Mouse (Mus musculus) midbrain, embryonic 11.5 days (tissue): ENCODE results near the gene Irak3. TPM values are rescaled to one million over a fixed set of nuclear protein-coding genes. Genes with fewer than 3 reads are reported as not detected.
"Not testable (repeated sequence)": the region's sequence is repeated elsewhere in the genome, so short reads cannot be mapped to it uniquely, and the experiment has no call there.

ENCODE experiments used
- ATAC-seq: fragments of 200-750 bp; cut with Nextera tagmentation; 2 replicates; pipeline ENCODE4 v1.8.0; 2017; ENCODE audit warnings: moderate TSS enrichment, moderate library complexity; ENCODE audit not compliant: low FRiP score
- DNase-seq: peaks from one replicate; pipeline ENCODE4 v3.0.0; 2015; ENCODE audit warnings: low spot score; ENCODE audit errors: missing footprints
- H3K27ac ChIP-seq: fragments of 300-500 bp; sonication (generic); 2 replicates; pipeline ENCODE4 v1.5.1; 2014; ENCODE audit warnings: low read depth, low read length
- H3K27me3 ChIP-seq: fragments of 300-500 bp; sonication (generic); 2 replicates; pipeline ENCODE4 v1.6.1; 2014; ENCODE audit warnings: mild to moderate bottlenecking, low read length, moderate library complexity, mixed read lengths; ENCODE audit not compliant: control insufficient read depth, insufficient read depth
- H3K36me3 ChIP-seq: fragments of 300-500 bp; sonication (generic); 2 replicates; pipeline ENCODE4 v1.6.1; 2014; ENCODE audit warnings: mild to moderate bottlenecking, low read length, moderate library complexity, mixed read lengths; ENCODE audit not compliant: control insufficient read depth, insufficient read depth
- H3K4me1 ChIP-seq: fragments of 300-500 bp; sonication (generic); 2 replicates; pipeline ENCODE4 v1.6.1; 2014; ENCODE audit warnings: low read length; ENCODE audit not compliant: control insufficient read depth, insufficient read depth
- H3K4me2 ChIP-seq: fragments of 300-500 bp; sonication (generic); 2 replicates; pipeline ENCODE4 v1.6.1; 2014; ENCODE audit warnings: mild to moderate bottlenecking, moderate library complexity
- H3K4me3 ChIP-seq: fragments of 300-500 bp; sonication (generic); 2 replicates; pipeline ENCODE4 v1.5.1; 2014; ENCODE audit warnings: low read depth, low read length
- H3K9ac ChIP-seq: fragments of 300-500 bp; sonication (generic); 2 replicates; pipeline ENCODE4 v1.6.1; 2014; ENCODE audit warnings: low read length
- H3K9me3 ChIP-seq: fragments of 300-500 bp; sonication (generic); 2 replicates; pipeline ENCODE4 v1.6.1; 2016; ENCODE audit warnings: low read length; ENCODE audit not compliant: control insufficient read depth
- WGBS: fragments of 180-500 bp; shearing (Covaris S2); extraction: QIAGEN DNeasy Blood & Tissue Kit; methylation state at CpG from one replicate; pipeline ENCODE4 v1.1.7; 2014; 5-methylcytosine and 5-hydroxymethylcytosine counted together
- polyA plus RNA-seq: library from polyadenylated mRNA; unstranded; fragments of >200 nt; fragmentation: Nextera tagmentation; extraction: Ambion mirVana; gene quantifications from 2 replicates; pipeline ENCODE4 v1.2.1, GENCODE M21; 2014

The Irak3 gene
- polyA plus RNA-seq, 1 experiment from 2014 or later: 1.2 TPM

GRCm38 (mm10) chr10:120233655-120234367, 31.9 kb upstream of the Irak3 start:
- Histone ChIP-seq H3K4me2 (no peak overlapping the region), H3K27me3 (no peaks in the 10 kb centered on the region), H3K4me1 (0 out of 2 replicates have a peak, but pooled peaks cover under 1% of the 10 kb centered on the region), H3K9ac (no peak overlapping the region), H3K36me3 (peaks cover 8% of the 10 kb centered on the region), H3K4me3 (no peak overlapping the region), H3K9me3 (no peaks in the 10 kb centered on the region), H3K27ac (no peak overlapping the region)
- 36% methylated on average over 18 of the region's 18 CpGs for WGBS
- peak; percentile 54; the same call in 1 of the 2 replicates for ATAC-seq
- DNase-seq: peak; percentile 96

- DNase-seq: peak; percentile 97
- no peak for ATAC-seq
- peaks cover 7% of the 10 kb centered on the region for H3K4me1 ChIP-seq
- no peak overlapping the region for H3K4me2 ChIP-seq
- no peak overlapping the region for H3K27ac ChIP-seq
- H3K36me3 ChIP-seq: peaks cover 11% of the 10 kb centered on the region
- H3K4me3 ChIP-seq: no peak overlapping the region
- WGBS: 32% methylated on average over 5 of the region's 5 CpGs
- no peaks in the 10 kb centered on the region for H3K9me3 ChIP-seq
- H3K27me3 ChIP-seq: no peaks in the 10 kb centered on the region
- H3K9ac ChIP-seq: no peak overlapping the region
These were observed 29.8 kb upstream of the Irak3 start for GRCm38 (mm10) chr10:120231718-120232117.

GRCm38 (mm10) chr10:120226871-120227661, 25.1 kb upstream of the Irak3 start, which contains the start of gene Llph:
TSS of gene Llph (plus strand) at chr10:120227070.
- under 1% methylated on average over 57 of the region's 57 CpGs for WGBS
- DNase-seq: peak; percentile 98
- Histone ChIP-seq H3K9ac (peak within 1 kb of the TSS; percentile 67), H3K36me3 (peaks cover 11% of the 10 kb centered on the region), H3K4me3 (peak within 1 kb of the TSS; percentile 88), H3K27me3 (no peaks in the 10 kb centered on the region), H3K4me1 (peaks cover 7% of the 10 kb centered on the region), H3K27ac (no peak within 1 kb of the TSS), H3K4me2 (peak within 1 kb of the TSS; percentile 90), H3K9me3 (no peaks in the 10 kb centered on the region)
- ATAC-seq: peak; percentile 95

GRCm38 (mm10) chr10:120220776-120221175, 18.8 kb upstream of the Irak3 start:
- no peak overlapping the region for H3K4me2 ChIP-seq
- no peaks in the 10 kb centered on the region for H3K27me3 ChIP-seq
- H3K36me3 ChIP-seq: peaks cover 5% of the 10 kb centered on the region; the same call in 1 of the 2 replicates
- H3K4me1 ChIP-seq: no peaks in the 10 kb centered on the region
- H3K9ac ChIP-seq: no peak overlapping the region
- H3K4me3 ChIP-seq: no peak overlapping the region
- DNase-seq (no peak), ATAC-seq (no peak)
- H3K27ac ChIP-seq: no peak overlapping the region
- no peaks in the 10 kb centered on the region for H3K9me3 ChIP-seq
- 92% methylated on average over 7 of the region's 7 CpGs for WGBS

- H3K9ac ChIP-seq: no peak overlapping the region
- H3K4me3 ChIP-seq: no peak overlapping the region
These were observed 17.8 kb upstream of the Irak3 start for GRCm38 (mm10) chr10:120219578-120220359.

GRCm38 (mm10) chr10:120218996-120219395, 17.1 kb upstream of the Irak3 start:
- Histone ChIP-seq H3K27ac (no peak overlapping the region), H3K9me3 (no peaks in the 10 kb centered on the region), H3K27me3 (no peaks in the 10 kb centered on the region), H3K4me3 (no peak overlapping the region), H3K36me3 (peaks cover 5% of the 10 kb centered on the region; the same call in 1 of the 2 replicates), H3K4me2 (no peak overlapping the region), H3K4me1 (no peaks in the 10 kb centered on the region), H3K9ac (no peak overlapping the region)
- DNase-seq (no peak), ATAC-seq (no peak)
- 92% methylated on average over 10 of the region's 10 CpGs for WGBS

More at GRCm38 (mm10) chr10:120219578-120220359, 17.8 kb upstream of the Irak3 start:
- Histone ChIP-seq H3K36me3 (peaks cover 5% of the 10 kb centered on the region; the same call in 1 of the 2 replicates), H3K4me2 (no peak overlapping the region), H3K27me3 (no peaks in the 10 kb centered on the region), H3K4me1 (no peaks in the 10 kb centered on the region), H3K9me3 (no peaks in the 10 kb centered on the region), H3K27ac (no peak overlapping the region)
- DNase-seq: peak; percentile 31
- WGBS: 83% methylated on average over 14 of the region's 14 CpGs
- ATAC-seq: no peak

- not testable (repeated sequence) for H3K27me3 ChIP-seq, H3K36me3 ChIP-seq, H3K4me2 ChIP-seq, H3K9me3 ChIP-seq, H3K27ac ChIP-seq, H3K4me3 ChIP-seq, DNase-seq, H3K9ac ChIP-seq, H3K4me1 ChIP-seq, ATAC-seq
- WGBS: 92% methylated on average over 1 of the region's 1 CpGs
These were observed 15.2 kb upstream of the Irak3 start for GRCm38 (mm10) chr10:120217099-120217498.

GRCm38 (mm10) chr10:120210096-120210495, 8.2 kb upstream of the Irak3 start:
- Histone ChIP-seq H3K4me2 (no peak overlapping the region), H3K4me1 (peaks cover 4% of the 10 kb centered on the region), H3K9me3 (peaks cover 6% of the 10 kb centered on the region; the same call in 1 of the 2 replicates), H3K4me3 (no peak overlapping the region), H3K27me3 (no peaks in the 10 kb centered on the region), H3K27ac (no peak overlapping the region), H3K9ac (no peak overlapping the region), H3K36me3 (no peaks in the 10 kb centered on the region)
- DNase-seq (peak; percentile 60), ATAC-seq (no peak)
- 92% methylated on average over 3 of the region's 3 CpGs for WGBS
